Mouse (Mus musculus): Measurements from ENCODE around the gene Lyzl4. TPM values are rescaled to one million over a fixed set of nuclear protein-coding genes. Genes with fewer than 3 reads are reported as not detected.

Gene Lyzl4
- 0.33 TPM in 1 of 2 replicates, not detected in the other for polyA plus RNA-seq (2015; fragmentation: Nextera tagmentation; extraction: Ambion mirVana)

DNA sequence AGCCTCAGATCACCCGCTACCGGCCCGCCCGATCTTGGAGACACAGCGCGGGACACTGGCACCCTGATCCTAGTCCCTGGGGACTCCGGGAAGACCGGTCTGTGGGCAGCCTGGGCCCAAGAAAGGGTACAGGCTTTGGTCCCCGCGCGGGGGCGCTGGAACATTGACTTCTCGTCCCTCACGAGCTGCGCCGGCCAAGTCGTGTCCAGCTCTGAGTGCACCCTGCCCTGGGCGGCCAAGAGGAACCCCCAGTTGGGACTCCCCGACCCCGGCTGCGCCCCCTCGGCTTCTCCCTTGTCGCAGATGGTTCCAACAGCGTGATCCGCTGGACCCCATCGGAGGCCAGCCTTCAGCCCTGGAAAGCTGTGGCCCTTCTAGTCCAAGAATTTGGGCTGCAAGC, at the start of gene Lyzl4:
Gene Lyzl4 (minus strand): TSS at position 96 of the 400 bp plus-strand sequence.

DNA sequence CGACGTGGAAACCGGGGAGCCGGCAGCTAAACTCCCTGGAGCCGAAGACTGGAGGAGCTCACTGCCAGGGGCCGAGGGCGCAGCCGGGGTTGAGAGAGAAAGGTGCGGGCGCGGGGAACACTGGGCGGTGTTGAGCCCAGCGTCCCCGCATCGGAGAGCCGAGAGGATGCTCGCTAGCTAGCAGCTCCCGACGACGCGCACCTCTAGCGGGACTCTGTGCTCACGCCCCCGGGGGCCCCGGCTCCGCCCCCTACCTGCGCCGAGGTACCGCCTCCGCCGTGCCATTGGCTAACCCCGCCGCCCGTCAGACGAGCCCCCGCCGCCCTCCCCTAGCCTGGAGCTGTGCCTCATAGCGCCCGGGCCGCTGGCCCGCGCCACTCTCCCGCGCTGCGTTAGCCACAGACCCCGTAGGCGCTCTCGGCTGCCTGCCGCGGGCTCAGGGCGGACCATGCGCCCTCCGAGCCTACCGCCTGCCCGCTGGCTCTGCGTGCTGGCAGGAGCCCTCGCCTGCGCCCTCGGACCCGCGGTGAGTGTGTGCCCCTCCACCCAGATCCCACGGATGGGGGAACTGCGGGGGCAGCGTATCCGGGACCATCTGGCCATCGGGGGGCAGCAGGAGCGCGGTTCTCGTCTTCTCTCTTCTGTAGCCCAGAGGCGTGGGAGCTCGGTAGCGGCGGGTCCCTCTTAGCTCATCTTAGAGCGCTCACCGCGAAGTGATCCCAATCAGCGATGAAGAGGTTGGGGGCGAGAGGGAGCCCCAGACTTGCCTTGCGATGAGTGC, 695 bp upstream of the Lyzl4 start, which contains the start of gene Vipr1:
Gene Vipr1 (plus strand): TSS at position 316 of the 781 bp plus-strand sequence.

Other genes starting within 250 kb of the Lyzl4 start
- not detected in 2 replicates for gene Cck, start 146.4 kb downstream of the Lyzl4 start, polyA plus RNA-seq (2015; fragmentation: Nextera tagmentation; extraction: Ambion mirVana)
- 0.06 and 0.22 TPM in 2 replicates for gene Vipr1, start 620 bp upstream of the Lyzl4 start, polyA plus RNA-seq (2015; fragmentation: Nextera tagmentation; extraction: Ambion mirVana)
- gene Sec22c, start 63.4 kb upstream of the Lyzl4 start, polyA plus RNA-seq (2015; fragmentation: Nextera tagmentation; extraction: Ambion mirVana) = 4.9 and 5.5 TPM in 2 replicates
- gene Ss18l2, start 68.2 kb upstream of the Lyzl4 start, polyA plus RNA-seq (2015; fragmentation: Nextera tagmentation; extraction: Ambion mirVana) = 170 and 246 TPM in 2 replicates
- 23.0 and 29.5 TPM in 2 replicates for gene Nktr, start 77.1 kb upstream of the Lyzl4 start, polyA plus RNA-seq (2015; fragmentation: Nextera tagmentation; extraction: Ambion mirVana)
- gene Zfp651, start 117.2 kb upstream of the Lyzl4 start, polyA plus RNA-seq (2015; fragmentation: Nextera tagmentation; extraction: Ambion mirVana) = 21.6 and 22.9 TPM in 2 replicates
- gene Klhl40, start 135.5 kb upstream of the Lyzl4 start, polyA plus RNA-seq (2015; fragmentation: Nextera tagmentation; extraction: Ambion mirVana) = 0.46 and 1.4 TPM in 2 replicates
- 0.22 and 0.43 TPM in 2 replicates for gene Hhatl, start 150.4 kb upstream of the Lyzl4 start, polyA plus RNA-seq (2015; fragmentation: Nextera tagmentation; extraction: Ambion mirVana)
- 0.43 and 0.99 TPM in 2 replicates for gene Ccdc13, start 197.4 kb upstream of the Lyzl4 start, polyA plus RNA-seq (2015; fragmentation: Nextera tagmentation; extraction: Ambion mirVana)
- 116 and 152 TPM in 2 replicates for gene Higd1a, start 216.3 kb upstream of the Lyzl4 start, polyA plus RNA-seq (2015; fragmentation: Nextera tagmentation; extraction: Ambion mirVana)

All from adrenal gland, postnatal 0 days (tissue).